Mouse (Mus musculus): ENCODE measurements around the gene Mex3b. TPM values are rescaled to one million over a fixed set of nuclear protein-coding genes. Genes with fewer than 3 reads are reported as not detected.

Mex3b gene
- total RNA-seq, 2 experiments from 2014 or later = 22.6 to 25.0 TPM

GRCm38 (mm10) chr7:82907081-82907480 is 39.9 kb downstream of the Mex3b start:
- DNase-seq (ENCODE audit: low spot score in 2 of 2) = no peak
- no peak overlapping the region for H3K27ac ChIP-seq
- TF ChIP-seq CTCF (conservative IDR thresholded peaks at IDR 0.05) = no peak
- no peak overlapping the region for H3K4me3 ChIP-seq

GRCm38 (mm10) chr7:82910536-82911384 is 43.6 kb downstream of the Mex3b start:
- no peak for TF ChIP-seq CTCF (conservative IDR thresholded peaks at IDR 0.05)
- DNase-seq (ENCODE audit: low spot score in 2 of 2) = no peak
- no peak overlapping the region for H3K4me3 ChIP-seq
- H3K27ac ChIP-seq = no peak overlapping the region

- DNase-seq (ENCODE audit: low spot score in 2 of 2) = no peak
- Histone ChIP-seq H3K27ac (no peak overlapping the region), H3K4me3 (no peak overlapping the region)
- no peak for TF ChIP-seq CTCF (conservative IDR thresholded peaks at IDR 0.05)
Observed at GRCm38 (mm10) chr7:82911501-82911900, 44.4 kb downstream of the Mex3b start.

- H3K27ac ChIP-seq = peak overlapping the region; percentile 46; the same call in 1 of the 2 replicates
- H3K4me3 ChIP-seq = no peak overlapping the region
- TF ChIP-seq CTCF (conservative IDR thresholded peaks at IDR 0.05) = no peak
- DNase-seq (ENCODE audit: low spot score in 2 of 2) = no peak
Observed at GRCm38 (mm10) chr7:82914297-82914696, 47.2 kb downstream of the Mex3b start.

Other genes with a start within 250 kb of the Mex3b start
- 1 to 10 TPM; 8.0 to 9.3 TPM for gene Saxo2, start 218.8 kb upstream of the Mex3b start, total RNA-seq (2021)
- 10 to 100 TPM; 18.4 to 20.7 TPM for gene Efl1, start 218.7 kb upstream of the Mex3b start, total RNA-seq (2021)